Mouse (Mus musculus) retina, postnatal 1 day (tissue): ENCODE measurements around the gene Axl.
A peak's percentile ranks its signal among the peaks of the same experiment; 100 is the strongest.
"Not testable (repeated sequence)": the region's sequence is repeated elsewhere in the genome, so short reads cannot be mapped to it uniquely, and the experiment has no call there.

Source experiments
- DNase-seq: peaks from one replicate; pipeline ENCODE4 v3.0.0-alpha.2; 2012

Axl gene

GRCm38 (mm10) chr7:25753643-25754438 lies 34.7 kb downstream of the Axl start:
- no peak for DNase-seq

DNA sequence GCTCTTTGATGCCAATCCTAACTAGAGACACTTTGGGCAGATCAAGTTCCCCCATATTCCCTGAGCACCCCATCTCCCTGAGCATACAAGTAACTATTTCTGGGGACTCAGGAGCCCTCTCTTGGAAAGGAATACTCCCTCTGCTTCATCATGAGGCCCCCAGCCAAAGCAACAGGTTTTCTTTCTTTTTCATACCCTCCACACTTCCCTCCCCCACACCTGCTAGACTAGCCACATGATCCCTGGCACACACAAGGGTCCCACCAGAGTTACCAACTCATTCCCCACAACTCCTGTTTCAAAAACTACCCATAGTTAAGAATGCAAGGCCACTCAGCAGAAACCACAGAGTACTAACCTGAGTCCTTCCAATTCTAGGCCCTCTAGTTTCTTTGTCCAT lies 35.4 kb downstream of the Axl start:
- no peak for DNase-seq

- DNase-seq, result no peak
These were observed 41.7 kb downstream of the Axl start for GRCm38 (mm10) chr7:25746844-25747243.

- DNase-seq, result no peak
These were observed 50.2 kb downstream of the Axl start for GRCm38 (mm10) chr7:25738277-25738676.

GRCm38 (mm10) chr7:25736920-25737319 lies 51.6 kb downstream of the Axl start:
- DNase-seq, result peak; percentile 8

GRCm38 (mm10) chr7:25734991-25735390 lies 53.5 kb downstream of the Axl start:
- no peak for DNase-seq

DNA sequence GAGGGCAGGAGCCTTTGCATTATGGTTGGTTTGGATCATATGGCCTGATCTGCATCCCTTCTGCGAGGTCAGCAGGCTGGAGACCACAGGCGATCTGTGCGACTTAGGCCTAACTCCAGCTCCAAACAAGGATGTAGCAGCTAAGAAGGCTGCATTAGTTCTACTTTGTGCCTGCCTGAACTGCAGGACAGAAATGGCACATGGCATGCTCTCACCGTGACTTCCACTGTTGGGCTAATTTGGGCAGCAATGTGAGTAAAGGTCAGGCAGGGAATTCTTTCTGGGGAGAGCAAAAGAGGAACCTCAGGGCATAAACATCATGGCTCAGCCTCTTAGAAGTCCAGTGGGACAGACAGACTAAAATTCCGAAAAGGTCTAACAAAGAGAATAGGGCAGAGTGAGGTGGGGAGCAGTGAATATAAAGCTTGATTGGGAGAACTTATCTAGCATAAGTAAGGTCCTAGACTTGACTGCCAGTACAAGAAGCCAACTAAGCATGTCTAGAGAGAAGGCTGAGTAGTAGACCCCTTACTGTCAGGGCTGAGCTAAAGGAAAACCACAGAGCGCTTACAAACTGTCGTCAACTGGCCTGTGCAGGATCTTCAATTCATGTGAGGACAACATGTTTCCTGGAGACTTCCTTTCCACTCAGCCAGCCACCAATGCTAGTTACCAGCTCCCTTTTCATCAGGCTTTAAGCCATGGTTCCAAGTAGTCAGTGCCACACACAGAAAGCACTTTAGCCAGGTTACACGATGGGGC lies 57.0 kb downstream of the Axl start:
- no peak for DNase-seq

DNA sequence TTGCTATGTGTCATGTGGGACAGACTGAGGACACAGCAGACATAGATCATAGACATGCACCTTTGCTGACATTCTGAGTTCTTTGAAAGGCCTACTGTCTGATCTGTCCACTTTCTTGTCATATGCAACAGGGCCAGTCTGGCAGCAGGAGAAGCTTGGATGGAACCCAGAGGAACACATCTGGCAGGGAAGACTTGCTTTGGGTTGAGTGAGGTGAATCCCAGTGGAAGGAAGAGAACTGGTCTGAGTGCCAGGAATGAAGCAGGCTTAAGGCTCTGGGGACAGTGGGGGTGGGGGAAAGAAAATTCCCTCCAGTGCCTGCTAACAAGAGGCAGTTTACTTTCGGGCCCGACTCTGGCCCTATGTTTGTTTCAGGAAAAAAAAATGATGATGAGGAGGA lies 58.6 kb downstream of the Axl start:
- no peak for DNase-seq

DNA sequence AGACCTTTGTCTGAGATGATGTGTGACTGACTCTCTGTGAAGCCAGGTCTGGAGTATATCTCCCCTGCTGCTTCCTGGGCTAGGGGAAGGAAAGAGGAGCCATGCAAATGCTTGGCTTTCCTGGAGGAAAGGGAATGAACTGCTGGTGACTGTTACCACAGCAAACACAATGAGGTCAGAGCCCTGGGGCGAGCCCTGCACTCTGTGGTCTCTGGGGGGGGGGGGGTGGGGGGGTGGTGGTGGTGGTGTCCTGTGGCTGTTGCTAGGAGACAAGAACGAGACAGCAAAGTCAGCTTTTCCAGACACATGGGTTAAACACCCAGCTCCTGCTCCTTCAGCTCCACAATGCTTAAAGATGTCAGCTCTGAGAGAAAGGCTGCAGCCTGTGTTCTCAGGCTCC lies 59.1 kb downstream of the Axl start:
- no peak for DNase-seq

GRCm38 (mm10) chr7:25727800-25728199 lies 60.7 kb downstream of the Axl start:
- no peak for DNase-seq

DNA sequence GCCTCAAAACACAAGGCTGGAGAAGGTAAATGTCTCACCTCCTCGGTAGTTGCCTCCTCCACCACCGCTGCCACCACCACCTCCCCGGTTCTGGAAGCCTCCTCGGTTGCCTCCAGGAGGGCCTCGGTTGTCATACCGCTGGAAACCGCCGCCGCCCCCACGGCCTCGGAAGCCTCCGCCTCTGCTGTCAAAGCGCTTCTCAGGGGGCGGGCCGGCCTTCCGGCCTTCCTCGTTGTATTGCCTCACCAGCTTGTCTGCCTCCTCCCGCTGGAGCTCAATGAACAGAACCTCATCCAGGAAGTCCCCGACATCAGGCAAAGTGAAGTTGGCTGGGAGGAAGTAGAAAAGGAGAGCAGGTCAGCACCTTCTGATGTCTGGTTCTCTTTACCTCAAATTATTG lies 62.6 kb downstream of the Axl start:
- no peak for DNase-seq

GRCm38 (mm10) chr7:25721776-25722175 lies 66.7 kb downstream of the Axl start:
- not testable (repeated sequence) for DNase-seq

- no peak for DNase-seq
These were observed 67.7 kb downstream of the Axl start for GRCm38 (mm10) chr7:25720760-25721159.

GRCm38 (mm10) chr7:25719761-25720610 lies 68.5 kb downstream of the Axl start:
- peak; percentile 83 for DNase-seq

DNA sequence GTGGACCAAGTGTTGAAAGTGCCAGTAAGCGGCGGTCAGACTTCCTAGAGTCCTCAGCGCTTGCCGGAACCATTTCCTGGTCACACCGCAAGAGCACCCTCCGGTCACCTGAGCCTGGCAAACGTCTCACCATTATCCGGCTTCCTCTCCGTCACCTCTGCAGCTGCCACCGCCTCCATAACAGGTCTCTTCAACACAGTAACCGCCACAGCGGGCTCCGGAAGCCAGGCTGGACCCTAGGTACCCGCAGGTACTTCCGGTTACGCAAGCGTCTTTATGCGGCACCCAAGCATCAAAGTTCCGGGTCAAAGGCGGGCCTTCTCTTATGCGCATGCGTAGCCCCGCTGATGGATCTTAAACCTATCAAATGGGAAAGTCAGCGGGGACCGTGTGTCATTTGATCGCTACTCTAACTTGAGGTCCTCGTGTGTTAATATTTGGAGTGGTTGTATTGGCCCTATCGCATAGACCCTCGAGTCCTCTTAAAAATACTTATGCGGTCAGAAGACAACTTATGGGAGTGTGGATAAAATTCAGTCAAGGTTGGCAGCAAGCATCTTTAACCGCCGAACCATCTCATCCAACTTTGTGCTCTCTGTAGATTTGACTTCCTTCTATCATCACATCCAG lies 69.6 kb downstream of the Axl start, which contains the start of gene Ccdc97:
Gene Ccdc97 (minus strand): TSS at position 301 of the 630 bp plus-strand sequence.
- DNase-seq, result peak; percentile 97

DNA sequence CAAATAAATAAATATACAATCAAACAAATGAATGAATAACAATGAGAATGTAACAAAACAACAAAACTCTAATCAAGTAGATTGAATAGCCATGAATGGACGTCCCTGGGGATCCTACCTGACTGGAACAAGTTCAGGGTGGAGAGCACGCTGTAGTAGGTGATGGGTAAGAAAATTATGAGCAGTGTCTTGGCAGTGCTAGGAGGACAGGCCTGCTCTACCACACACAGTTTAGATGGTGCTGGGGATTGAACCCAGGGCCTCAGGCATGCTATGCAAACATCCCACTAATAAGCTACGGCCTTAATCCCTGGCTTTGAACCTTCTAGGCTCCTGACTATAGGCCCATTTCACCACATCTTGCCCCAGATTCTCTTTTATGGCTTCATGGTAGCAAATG lies 71.0 kb downstream of the Axl start:
- no peak for DNase-seq

GRCm38 (mm10) chr7:25715731-25716271 lies 72.7 kb downstream of the Axl start:
- DNase-seq, result no peak

DNA sequence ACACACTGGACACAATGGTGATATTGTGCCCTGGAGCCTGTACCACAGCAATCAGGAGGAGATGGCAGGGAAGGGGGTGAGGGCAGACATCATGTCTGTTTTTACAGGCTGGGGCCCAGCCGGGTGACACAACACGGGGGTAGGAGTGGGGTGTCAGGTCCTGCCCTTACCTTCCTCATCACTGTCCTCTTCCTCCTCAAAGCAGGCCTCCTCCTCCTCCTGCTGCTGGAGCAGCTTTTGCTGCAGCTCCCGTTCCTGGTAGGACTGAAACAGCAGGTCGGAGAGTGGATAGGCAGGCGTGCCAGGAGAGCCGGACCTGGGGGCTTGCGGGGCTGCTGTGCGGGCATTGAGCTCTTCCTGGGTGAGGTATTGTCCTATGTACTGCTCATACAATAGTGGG lies 73.9 kb downstream of the Axl start:
- DNase-seq, result no peak

GRCm38 (mm10) chr7:25712801-25713200 lies 75.7 kb downstream of the Axl start:
- DNase-seq, result no peak

DNA sequence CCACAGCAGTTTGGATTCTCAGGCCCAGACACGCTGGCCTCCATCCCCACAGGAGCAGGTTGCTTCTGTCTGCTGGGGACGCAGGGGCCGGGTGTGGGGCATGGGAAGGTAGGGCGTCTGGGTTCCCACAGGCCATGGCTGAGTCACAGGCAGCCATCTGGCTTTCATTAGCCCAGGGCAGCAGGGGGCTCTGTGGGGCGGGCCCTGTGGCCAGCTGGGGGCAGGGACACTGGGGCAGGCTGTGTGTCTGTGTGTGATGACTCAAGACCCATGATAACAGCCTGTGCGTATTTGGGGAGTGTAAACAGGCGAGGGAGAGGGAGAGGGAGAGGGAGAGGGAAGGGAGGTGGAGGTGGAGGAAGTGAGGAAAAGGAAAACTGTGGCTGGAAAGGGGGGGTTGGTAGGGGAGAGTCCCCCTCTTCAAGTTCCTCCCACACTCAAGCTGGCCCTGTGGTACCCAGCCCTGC lies 76.7 kb downstream of the Axl start:
- peak; percentile 66 for DNase-seq

GRCm38 (mm10) chr7:25711165-25711564 lies 77.3 kb downstream of the Axl start:
- DNase-seq, result no peak

DNA sequence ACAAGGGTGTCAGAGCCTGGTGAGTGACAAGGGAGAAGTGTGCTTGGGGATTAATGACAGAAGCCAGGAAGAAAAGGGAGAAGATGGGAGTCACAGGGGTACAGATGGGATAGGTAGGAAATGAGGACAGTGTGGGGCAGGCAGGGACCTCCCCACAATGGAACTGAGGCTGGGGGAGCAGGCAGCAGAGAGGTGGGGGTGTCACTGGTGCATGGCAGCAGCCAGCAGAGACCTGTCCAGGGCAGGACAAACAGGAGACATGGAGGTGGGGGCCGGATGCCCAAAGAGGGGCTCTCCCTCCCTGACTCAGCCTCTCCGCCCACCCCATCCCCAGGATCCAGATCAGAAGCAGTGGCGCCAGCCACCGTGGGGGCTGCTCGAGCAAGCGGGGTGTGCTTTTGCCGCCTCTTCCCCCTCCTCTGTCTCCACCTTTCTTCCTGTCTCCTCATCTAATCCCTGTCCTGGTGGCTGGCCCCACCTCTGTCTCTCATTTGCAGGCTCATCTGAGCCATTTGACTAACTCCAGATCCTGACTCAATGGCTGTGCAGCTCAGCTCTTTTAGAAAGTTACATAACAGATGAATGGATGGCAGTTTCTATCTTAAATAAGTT lies 77.9 kb downstream of the Axl start:
- DNase-seq, result no peak
